Mouse (Mus musculus) heart, adult 18-20 months (tissue): Measurements from ENCODE around the gene Gpc5. TPM values are rescaled to one million over a fixed set of nuclear protein-coding genes. Genes with fewer than 3 reads are reported as not detected.

Experiments
- DNase-seq, 2 experiments: peaks; one replicate each; pipeline ENCODE4 v3.0.0; 2021 to 2022; ENCODE audit warnings: mixed read lengths in 1 of 2
- total RNA-seq, 2 experiments: library from RNA; stranded (reverse); gene quantifications; 2 replicates each; pipeline ENCODE4 v1.2.3; 2021

The Gpc5 gene
- total RNA-seq, 2 experiments from 2014 or later: not detected

DNA sequence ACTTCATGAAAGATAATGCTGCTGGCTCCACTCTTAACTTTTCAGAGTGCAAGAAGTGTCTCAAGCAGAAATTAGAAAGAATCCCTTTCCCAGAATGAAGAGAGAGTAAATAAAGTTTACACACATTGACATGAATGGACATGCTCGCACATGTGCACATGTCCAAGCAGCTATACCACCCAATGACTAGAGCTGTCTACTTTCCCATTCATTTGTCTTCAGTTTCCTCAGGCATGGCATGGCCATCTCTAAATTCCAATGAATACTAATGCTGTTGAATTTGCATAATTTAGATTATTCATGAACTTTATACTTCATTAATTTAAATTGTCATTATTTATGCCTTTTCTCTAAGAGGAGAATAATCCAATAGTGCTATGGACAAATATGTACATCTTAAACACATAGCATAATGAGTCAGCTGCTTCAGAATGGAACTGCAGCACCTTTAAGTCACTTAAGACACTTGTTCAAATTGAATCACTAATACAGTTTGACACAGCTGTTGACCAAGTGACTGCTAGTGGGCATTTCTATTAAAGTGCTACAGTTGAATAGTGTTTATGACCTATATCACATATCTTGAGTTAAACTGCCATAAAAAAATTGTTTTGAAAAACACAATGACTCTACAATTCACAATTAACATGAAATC is 752.9 kb downstream of the Gpc5 start:
- no peak for DNase-seq

DNA sequence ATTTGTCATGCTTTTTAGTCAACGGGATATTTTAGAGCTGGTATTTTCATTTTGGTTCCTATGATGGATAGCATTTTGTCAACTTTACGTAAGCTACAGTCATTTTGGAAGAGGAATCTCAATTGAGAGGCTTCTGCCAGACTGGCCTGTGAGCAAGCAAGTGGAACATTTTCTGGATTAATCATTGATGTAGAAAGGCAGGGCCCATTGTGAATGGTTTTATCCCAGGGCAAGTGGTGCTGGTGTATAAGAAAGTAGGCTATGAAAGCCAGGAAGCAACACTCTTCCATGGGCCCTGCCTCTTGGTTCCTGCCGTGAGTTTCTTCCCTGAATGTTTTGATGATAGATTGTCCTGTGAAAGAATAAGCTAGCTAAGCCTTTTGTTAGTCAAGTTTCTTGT is 777.1 kb downstream of the Gpc5 start:
- DNase-seq: no peak

DNA sequence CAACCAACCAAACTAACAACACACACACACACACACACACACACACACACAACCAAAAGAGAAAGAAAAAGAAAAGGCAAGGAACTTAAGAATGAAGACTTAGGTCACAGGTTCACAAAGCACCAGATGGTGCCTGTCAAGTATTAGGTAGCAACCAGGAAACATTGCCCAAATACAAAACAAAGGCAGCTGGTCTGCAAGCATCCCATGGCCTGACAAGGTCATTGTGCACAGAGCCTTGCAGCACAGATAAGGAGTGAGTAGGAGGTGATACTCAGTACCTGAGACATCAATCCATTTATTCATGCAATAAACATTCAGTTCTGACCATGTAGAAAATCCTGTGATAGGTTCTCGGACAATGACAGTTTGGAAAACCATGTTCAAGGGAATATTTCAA is 884.0 kb downstream of the Gpc5 start:
- DNase-seq: no peak

DNA sequence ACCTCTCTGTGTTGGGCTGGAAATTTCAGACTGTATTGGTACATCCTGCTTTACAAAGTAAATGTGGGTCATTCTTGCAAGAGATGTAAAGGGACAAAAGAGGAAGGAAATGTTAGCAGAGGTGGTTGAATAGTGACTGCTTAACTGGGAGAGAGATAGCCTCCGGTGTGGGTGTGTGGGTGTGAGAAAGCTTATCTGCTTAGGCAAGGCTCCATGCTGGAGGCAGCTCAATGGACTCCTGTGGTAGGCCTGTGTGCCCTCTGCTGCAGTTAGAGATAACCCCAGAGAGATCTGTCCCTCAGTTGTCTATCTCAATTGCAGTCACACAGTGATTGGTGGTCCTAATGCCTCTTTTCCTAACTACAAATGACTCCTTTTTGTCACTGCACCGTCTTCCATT is 887.2 kb downstream of the Gpc5 start:
- no peak for DNase-seq

DNA sequence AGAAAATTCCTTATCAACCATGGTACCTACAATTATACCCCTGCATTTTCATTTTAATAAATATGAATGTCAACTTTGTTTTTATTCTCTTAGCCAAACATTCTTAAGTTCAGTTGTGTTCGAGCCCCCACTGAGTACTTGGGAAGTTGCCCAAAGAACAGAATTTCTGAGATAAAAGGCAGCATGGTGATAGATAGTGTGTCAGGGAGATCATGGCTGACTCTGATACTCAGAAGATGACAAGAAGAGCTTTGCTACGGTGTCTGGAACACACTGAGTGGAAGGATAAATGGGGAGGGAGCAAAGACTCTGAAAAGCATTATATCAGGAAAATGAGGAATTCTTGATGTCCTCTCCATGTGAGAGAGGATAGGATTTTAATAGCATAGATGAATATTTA is 898.7 kb downstream of the Gpc5 start:
- DNase-seq: no peak

DNA sequence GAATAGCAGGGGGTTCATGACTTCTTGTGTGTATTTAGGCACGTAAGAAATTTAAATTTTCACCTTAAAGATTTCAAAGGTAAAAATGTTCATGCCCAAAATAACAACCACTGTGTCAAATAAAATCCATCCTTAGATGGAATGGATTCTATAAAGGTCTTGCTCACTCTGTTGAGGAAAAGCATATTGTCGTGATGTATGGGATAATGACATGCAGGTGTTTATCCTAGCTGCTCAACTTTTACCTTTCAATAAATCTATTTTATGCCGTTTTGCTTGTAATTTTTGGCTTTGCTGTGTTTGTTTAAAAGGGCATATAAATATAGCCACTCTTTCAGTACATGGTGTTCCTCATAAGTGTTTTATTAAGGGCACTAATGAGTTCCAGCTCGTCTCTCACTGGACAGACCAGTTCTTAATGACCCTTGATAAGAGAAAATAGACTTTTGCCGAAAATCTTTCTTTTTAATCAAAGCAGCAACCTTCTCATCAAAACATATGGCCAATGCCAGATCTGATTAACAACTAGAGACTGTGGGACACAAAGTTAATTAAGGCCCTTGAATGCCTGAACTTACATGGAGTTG is 901.6 kb downstream of the Gpc5 start:
- DNase-seq: no peak

DNA sequence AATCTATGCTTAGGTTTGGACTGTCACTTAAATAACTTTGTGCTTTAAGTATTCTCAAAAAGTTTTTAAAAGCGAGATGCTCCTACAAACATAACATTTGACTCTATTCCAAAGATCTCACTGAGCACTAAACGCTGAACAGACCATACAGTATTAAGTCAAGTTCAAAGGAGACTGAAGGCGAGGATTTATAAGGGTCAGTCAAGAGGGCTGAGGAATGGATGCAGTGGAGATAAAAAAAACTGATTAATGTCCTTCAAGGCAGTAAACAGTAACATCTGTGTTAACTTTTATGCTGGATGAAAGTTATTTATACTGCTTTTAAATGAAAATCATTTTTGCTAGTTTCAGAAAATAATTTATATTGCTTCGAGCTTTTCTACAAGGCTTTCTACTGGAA is 906.9 kb downstream of the Gpc5 start:
- DNase-seq: no peak

DNA sequence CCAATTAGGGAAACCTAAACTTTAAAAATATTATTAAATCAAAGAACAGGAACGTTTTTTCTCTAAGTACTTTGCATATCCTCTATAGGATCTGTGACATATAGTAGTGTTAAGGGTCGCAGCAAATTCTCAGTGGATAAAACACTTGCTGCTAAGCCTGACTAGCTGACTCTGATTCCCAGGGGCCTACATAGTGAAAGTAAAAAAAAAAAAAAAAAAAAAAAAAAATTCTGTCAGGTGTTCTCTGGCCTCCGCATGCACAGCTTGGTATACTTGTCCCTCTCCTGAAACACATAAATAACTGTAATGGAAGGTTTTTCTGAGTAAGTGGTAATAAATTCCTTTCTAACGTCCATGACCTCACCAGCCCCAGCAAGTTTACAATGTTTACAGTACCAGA is 995.0 kb downstream of the Gpc5 start:
- no peak for DNase-seq

DNA sequence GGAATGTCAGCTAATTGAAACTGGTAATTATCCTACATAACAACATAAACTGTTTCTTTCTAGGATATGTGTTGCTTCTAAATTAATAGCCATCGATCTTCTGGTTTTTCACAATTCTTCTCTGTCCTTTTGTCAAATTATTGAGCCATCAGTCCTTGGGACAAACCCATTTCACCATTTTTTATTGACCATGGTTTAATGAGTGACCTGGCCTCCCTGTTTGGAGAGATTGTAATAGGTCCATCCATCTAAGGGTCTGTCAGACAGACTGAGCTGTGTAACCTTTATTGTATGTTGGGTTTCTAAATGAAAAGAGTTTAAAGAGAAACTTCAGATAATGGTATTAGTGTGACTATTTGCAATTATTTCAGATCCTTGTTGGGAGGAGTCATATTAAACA is 1035.9 kb downstream of the Gpc5 start:
- no peak for DNase-seq

DNA sequence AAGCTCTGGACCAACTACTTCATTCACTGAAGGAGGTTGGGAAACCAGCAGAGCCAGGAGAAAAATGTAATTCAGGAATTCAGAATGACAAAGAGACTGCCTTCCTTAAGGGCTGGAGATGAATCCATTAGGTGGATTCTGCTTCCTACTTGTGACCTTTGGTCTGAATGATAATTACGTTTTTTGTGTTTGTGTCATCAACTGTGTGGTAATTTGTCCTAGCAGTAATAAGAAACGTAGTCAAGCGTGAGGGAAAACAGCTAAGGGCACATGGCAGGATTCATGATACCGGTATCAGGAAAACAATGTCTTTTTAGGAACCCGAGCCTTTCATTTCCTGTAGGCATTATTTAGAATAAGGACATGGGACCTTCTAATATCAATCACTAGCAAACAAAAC is 1045.3 kb downstream of the Gpc5 start:
- no peak for DNase-seq

DNA sequence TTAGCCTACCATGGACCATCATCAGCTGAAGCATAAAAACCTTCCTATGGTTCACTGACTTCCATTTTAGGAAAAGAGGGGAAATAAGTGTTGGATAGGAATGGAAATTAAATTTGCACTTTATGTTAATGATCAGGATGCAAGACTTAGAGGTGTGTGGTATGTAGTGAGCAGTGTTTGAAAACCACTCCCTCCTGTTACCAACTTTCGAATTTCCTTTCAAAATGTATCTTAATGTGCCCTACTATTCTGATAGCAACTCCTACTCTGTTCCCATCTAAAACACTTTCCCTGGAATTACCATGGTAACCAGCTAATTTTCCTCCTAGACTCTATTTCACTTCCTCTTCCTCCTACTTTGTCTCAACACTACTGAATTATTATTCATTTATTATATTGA is 1045.8 kb downstream of the Gpc5 start:
- no peak for DNase-seq

DNA sequence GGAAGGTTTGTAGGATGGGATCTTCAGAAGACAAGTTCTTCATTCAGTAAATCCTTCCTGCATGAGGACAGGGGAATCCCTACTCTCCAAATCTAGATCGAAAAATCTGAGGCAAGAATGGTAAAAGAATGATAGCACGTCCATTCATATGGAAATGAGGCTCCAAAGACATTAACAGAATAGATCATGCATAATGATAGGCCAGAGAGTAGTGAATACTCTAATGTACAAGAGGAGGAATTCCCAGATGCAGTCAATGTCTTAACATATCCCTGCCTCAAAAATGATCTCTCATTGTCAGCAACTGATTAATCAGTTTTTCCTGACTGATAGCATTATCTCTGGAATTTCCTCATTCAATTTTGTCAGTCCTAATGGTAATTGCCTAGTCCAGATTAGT is 1070.6 kb downstream of the Gpc5 start:
- DNase-seq: no peak

DNA sequence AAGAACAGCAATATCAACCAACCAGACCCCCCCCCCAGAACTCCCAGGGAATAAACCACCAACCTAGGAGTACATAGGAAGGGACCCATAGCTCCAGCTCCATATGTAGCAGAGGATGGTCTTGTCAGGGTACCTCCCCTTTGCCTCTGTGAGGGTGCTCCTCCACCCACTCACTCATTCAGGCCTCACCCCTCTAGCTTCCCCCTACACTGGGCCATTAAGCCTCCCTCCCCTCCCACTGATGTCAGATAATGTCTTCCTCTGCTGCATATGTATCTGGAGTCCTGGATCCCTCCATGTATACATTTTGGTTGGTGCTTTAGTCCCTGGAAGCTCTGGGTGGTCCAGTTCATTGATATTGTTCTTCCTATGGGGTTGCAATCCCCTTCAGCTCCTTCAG is 1075.4 kb downstream of the Gpc5 start:
- no peak for DNase-seq

DNA sequence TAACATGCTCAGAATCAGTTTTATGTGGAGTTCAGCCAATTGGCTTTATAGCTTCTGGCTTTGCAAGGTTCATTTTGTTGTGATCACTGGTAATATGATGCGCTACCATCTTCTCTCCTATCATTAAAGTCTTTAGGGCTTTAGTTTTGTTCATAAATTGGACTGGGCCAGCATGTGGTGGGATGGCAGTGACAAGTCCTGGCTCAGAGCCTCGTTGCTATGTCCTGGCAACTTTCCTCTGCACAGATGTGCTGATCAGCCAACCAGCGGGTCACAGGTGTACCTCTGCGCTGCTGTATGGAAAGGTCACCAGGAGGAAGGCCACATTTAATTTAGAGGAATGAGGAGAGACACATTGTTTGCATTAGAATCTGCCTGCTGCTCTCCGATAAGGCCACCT is 1077.1 kb downstream of the Gpc5 start:
- DNase-seq: no peak

DNA sequence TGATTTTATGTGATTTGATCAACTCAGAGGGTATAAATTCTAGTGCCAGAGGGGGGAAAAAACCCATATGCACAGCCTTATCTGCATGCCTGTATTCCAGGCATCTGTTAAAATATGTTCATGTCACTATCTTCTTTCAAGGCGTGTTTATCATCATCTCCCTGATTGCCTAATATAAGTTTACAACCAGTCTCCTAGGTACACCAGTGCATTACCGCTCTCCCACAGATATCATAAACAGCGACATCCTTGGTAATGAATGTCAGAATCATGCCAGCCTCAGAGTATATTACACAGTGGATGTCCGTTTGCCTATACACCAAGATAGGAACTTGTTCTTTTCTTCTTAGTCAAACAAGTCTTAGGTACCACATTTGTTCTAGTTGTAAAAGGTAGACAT is 1095.0 kb downstream of the Gpc5 start:
- DNase-seq: no peak

DNA sequence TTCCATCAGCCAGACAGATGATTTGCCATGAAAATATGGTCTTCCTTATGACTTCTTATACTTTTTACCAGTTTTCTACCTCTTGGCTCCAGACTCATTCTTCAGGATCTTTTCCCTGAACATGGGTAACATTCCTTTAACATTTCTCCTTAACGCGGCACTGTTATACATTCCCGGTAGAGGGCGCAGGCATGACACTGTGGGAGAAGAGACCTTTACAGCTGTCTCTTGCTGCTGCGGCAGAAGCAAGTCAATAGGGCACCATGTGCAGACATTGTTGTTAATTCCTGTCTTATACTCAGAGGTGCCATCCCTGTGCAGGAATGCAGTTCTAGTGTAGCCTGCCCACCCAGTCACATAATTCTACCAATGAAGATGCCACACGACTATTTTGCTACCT is 1115.0 kb downstream of the Gpc5 start:
- DNase-seq: peak in 1 of 2 experiments; percentile 12

DNA sequence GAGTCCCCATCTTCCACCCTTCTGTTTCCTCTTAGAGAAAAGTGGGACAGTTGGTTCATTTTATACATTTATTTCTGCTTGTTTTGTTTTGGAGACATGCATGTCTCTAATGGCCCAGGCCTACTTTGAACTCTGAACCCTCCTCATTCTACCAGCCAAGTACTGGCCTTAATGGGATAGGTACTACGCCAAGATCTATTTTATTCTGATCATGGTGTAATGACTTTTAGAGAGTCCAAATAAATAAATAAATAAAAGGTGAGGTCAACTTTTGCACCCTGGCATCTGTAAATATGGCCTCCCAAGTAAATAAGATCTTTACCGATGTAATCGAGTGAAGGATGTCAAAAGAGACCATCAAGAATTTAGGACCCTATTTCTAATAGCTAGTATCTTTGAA is 1116.6 kb downstream of the Gpc5 start:
- no peak for DNase-seq

DNA sequence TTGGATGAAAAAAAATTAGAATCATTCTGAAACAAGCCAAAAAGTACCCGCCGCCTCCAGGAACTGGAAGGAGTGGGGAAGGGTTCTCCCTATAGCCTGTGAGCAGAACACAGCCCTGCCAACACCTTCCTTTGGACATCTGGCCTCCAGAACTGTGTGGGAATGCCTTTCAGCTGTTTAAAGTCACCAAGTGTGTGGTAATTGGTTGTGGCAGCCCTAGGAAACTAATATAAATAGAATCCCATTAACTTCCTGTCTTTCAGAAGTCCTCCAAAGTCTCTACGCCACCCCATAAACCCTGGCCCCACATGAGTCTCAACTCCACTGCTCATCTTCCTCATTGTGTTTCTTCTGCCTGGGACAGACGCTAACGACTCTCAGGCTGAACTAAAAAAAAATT is 1117.0 kb downstream of the Gpc5 start:
- no peak for DNase-seq

DNA sequence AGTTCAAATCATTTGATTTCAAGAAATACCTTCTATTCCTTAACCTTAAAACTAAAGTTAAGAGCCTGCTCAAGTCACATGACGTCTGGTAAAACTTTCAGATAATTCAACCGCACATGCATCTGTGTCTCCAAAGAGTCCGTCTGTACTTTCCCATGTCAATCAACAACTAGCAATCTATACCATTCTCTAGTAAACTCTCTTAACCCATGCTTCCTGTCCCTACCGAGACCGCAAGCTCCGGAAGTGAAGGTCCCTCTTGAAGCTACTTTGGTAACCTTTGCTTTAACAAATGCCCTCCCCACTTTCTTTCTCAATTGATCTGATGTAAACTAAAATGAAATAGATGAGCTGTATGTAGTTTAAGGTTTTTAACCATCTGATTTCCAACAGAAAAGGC is 1118.3 kb downstream of the Gpc5 start:
- DNase-seq: no peak

DNA sequence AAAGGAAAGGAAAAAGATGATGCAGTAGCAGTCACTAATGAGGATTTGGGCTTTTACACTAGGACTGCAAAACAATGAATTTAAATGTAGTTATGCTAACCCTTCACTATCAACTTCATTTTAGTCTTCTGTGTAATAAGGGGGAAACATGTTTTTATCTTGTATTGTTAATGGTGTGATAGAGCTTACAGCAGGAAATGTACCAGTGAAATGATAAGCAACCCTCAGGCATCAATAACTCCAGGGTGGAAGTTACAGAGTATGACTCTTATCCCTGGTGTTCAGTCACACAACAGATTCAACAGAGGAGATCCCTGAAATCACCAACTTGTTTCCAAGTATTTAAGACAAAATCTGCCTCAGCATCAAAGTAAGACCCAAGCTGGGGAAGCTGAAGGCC is 1120.0 kb downstream of the Gpc5 start:
- no peak for DNase-seq

DNA sequence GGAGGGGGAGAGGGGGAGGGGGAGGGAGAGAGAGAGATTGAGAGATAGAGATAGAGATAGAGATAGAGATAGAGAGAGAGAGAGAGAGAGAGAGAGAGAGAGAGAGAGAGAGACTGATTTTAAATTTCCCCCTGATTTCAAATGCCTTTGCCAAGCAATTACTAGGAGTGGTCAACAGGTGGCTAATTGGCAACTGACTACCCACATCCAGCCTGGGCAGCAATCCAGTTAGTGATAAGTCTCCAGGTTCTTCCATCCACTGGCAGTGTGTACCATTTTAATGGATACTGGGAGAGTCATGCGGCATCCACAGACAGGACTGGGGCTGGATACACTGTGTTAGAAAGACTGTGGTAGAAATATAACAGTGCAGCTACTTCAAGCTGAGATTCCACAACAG is 1166.1 kb downstream of the Gpc5 start:
- DNase-seq: no peak

DNA sequence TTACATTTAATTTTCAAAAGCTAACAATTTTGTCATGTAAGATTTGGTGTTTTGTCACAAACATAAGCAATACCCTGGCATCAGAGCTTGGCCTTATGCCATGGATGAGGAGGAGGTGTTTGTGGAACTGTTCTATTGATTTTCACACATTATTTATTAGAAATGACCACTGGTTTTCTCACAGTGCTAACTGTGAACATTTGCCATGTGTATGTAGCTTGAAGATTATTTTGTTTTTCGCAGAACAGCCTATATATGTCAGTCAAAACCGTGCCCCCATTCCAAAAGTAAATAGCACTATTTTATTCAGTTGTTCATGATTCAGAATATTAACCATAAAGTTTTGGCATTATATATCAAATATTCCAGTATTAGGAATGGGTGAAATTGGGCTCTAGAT is 1216.5 kb downstream of the Gpc5 start:
- no peak for DNase-seq

DNA sequence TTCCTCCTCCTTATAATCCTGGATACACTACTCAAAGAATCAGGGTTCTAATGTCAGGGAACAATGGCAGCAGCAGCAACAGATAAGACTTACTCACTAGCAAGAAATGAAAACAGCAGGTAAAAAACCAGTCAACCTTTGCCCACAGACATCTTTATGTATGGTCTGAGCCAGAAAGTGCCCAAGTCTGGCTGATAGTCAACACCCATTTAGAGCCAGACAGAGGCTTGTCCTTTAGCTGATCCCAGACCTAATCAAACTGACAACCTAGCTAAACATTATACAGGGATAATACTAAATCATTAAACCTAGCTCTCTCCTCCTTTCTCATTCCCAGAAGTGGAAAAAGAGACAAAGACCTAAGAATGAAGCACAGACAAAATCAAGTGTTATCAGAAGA is 1225.5 kb downstream of the Gpc5 start:
- no peak for DNase-seq

DNA sequence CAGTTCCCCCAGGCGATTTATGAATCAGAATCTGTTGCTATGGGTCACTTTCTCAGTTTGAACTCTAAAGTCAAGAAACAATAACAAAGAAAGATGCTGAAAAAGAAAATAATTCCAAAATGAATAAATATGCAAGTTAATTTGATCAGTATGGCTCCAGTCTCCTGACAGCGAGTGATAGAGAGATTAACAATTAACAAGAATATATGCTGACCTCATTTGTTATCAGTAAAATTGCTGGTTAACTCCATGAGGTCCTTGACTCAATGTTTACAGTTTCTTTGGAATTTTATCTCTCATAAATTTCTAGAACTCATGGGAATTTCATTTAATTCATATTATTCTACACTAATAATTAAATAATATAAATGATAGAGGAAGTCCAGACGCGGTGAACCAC is 1244.2 kb downstream of the Gpc5 start:
- no peak for DNase-seq

DNA sequence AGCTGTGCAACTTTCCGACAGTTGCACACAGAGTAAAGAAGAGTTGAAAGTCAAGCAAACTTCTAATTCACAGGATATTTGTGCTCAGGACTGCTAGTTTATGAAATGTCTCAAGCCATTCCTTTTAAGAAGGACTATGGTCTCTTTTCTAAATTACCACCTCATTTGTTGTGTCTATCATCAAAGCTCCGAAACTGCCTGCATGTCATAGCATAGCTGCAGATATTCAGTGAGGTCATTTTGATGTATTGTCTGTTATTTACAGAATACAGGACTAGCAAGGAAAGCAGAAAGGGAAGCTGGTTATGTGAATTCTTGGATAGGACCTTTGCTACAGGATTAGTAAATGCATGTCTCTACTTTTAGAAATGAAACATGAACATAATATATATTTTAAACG is 1246.4 kb downstream of the Gpc5 start:
- no peak for DNase-seq
